Mouse (Mus musculus) induced T-regulatory cell, adult 2 months (primary cell): ENCODE data around the gene Olfr168.
"Not testable (repeated sequence)": the region's sequence is repeated elsewhere in the genome, so short reads cannot be mapped to it uniquely, and the experiment has no call there.

Experiments
- DNase-seq: peaks from one replicate; pipeline ENCODE4 v3.0.0-alpha.2; 2012; ENCODE audit warnings: low read depth

Gene Olfr168

DNA sequence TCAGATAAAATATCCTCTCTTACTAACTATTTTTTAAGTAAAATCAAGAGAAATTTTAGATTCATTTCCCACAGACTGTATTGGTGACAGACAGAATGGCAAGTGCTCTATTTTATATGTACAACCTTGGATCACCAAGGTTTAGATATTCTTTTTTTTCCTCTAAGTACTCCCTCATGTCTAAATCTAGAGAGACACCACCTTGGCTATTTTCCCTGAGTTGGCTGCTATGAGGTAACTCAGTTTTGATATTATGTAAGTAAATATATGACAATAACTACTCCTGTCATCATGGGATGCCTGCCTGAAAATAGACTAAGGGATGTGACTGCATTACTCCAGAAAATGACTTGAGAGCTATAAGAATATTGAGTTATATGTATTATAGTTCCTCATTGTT, at the start of gene Olfr168:
Gene Olfr168, minus strand, starts transcription at position 101 of the 400 bp plus-strand sequence.
- DNase-seq: no peak

- not testable (repeated sequence) for DNase-seq
Measured at GRCm38 (mm10) chr16:19571709-19572108, 36.4 kb upstream of the Olfr168 start, which contains the start of gene Olfr169. Gene Olfr169, minus strand, starts transcription at chr16:19571809.

DNA sequence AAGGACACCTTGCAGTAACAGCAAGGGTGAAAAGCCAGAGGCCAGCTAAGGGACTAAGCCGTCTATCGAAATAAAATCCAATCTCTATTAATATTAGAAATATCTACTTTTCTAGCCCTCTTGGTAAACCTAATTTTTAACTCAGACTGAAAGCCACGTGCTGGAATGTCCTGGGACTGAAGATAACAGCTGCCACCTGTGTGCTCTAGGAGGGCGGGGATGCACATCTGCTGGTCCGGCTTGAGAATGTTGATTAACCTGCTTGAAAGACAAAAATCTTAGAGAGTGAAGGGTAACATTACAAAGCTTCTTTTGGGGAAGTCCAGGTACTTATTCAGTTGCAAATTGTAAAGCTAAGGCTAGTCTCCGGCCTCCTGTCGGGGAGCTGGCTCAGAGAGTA, 18.1 kb upstream of the Olfr168 start:
- DNase-seq: not testable (repeated sequence)

- not testable (repeated sequence) for DNase-seq
Measured at GRCm38 (mm10) chr16:19552246-19552645, 16.9 kb upstream of the Olfr168 start.

DNA sequence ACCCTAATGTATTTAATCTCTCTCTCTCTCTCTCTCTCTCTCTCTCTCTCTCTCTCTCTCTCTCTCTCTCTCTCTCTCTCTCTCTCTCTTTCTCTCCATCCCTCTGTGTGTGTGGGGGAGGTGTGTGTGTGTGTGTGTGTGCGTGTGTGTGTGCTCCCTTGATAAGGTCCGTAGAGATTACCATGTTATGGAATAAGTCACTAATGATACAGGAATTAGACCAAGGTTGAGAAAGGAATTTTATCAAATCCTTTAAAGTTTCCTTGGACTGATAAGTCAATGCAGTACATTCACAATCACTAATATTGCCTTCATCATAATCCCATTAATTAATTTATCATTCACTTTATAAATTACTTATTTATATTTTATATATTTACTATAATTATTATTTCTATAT, 13.2 kb downstream of the Olfr168 start, which contains the start of gene Olfr167:
Gene Olfr167, minus strand, starts transcription at position 101 of the 400 bp plus-strand sequence.
- DNase-seq: no peak

GRCm38 (mm10) chr16:19483394-19483793, 52.0 kb downstream of the Olfr168 start, which contains the start of gene Olfr166:
Gene Olfr166, plus strand, starts transcription at chr16:19483694.
- DNase-seq: no peak
